Mouse (Mus musculus) limb, embryonic 14.5 days (tissue): ENCODE data around the gene Ank2. TPM values are rescaled to one million over a fixed set of nuclear protein-coding genes. Genes with fewer than 3 reads are reported as not detected.

ENCODE experiments used
- ATAC-seq: fragments of 200-750 bp; cut with Nextera tagmentation; 2 replicates; pipeline ENCODE4 v1.8.0; 2017; ENCODE audit warnings: low read depth, moderate number of reproducible peaks, moderate TSS enrichment; ENCODE audit not compliant: low FRiP score
- DNase-seq: peaks from one replicate; pipeline ENCODE4 v3.0.0-alpha.2; 2015; ENCODE audit warnings: low spot score
- H3K27ac ChIP-seq: fragments of 300-500 bp; sonication (generic); replicated peaks from 2 replicates; pipeline ENCODE4 v1.5.1; 2014; ENCODE audit warnings: low read depth, mild to moderate bottlenecking, low read length, moderate library complexity, mixed read lengths
- H3K27me3 ChIP-seq: fragments of 300-500 bp; sonication (generic); 2 replicates; pipeline ENCODE4 v1.6.1; 2014; ENCODE audit warnings: low read length, mixed read lengths; ENCODE audit not compliant: control insufficient read depth, insufficient read depth
- H3K36me3 ChIP-seq: fragments of 300-500 bp; sonication (generic); 2 replicates; pipeline ENCODE4 v1.6.1; 2014; ENCODE audit warnings: mild to moderate bottlenecking, low read length, moderate library complexity, mixed read lengths; ENCODE audit not compliant: control insufficient read depth, insufficient read depth
- H3K4me1 ChIP-seq: fragments of 300-500 bp; sonication (generic); 2 replicates; pipeline ENCODE4 v1.6.1; 2014; ENCODE audit warnings: antibody characterized with exemption, low read length, mixed read lengths; ENCODE audit not compliant: control insufficient read depth, insufficient read depth
- H3K4me2 ChIP-seq: fragments of 300-500 bp; sonication (generic); replicated peaks from 2 replicates; pipeline ENCODE4 v1.6.1; 2014; ENCODE audit warnings: low read depth, mild to moderate bottlenecking, low read length, moderate library complexity; ENCODE audit not compliant: severe bottlenecking
- H3K4me3 ChIP-seq: fragments of 300-500 bp; sonication (generic); replicated peaks from 2 replicates; pipeline ENCODE4 v1.5.1; 2014; ENCODE audit warnings: low read length
- H3K9ac ChIP-seq: fragments of 300-500 bp; sonication (generic); 2 replicates; pipeline ENCODE4 v1.6.1; 2014; ENCODE audit warnings: mild to moderate bottlenecking, low read depth, low read length, moderate library complexity; ENCODE audit not compliant: severe bottlenecking
- H3K9me3 ChIP-seq: fragments of 300-500 bp; sonication (generic); 2 replicates; pipeline ENCODE4 v1.6.1; 2016; ENCODE audit warnings: low read length; ENCODE audit not compliant: control insufficient read depth
- POLR2A ChIP-seq: fragments of 200-500 bp; IDR thresholded peaks from 2 replicates; pipeline ENCODE4 v1.8.0; 2012; ENCODE audit warnings: inconsistent platforms, mild to moderate bottlenecking, moderate library complexity, borderline replicate concordance; ENCODE audit not compliant: insufficient read depth, insufficient read length; ENCODE audit errors: extremely low read depth
- WGBS: fragments of 180-500 bp; shearing (Covaris S2); extraction: QIAGEN DNeasy Blood & Tissue Kit; methylation state at CpG from one replicate; pipeline ENCODE4 v1.1.7; 2014; 5-methylcytosine and 5-hydroxymethylcytosine counted together
- polyA plus RNA-seq, 2 experiments: library from polyadenylated mRNA; depleted of rRNA in 1 of 2; stranded (reverse) in 1 of 2; unstranded in 1 of 2; fragments of >200 nt; fragmentation: Nextera tagmentation in 1 of 2; extraction: Ambion mirVana in 1 of 2; gene quantifications; 2 replicates each; pipeline versions ENCODE4 v1.2.1 to v1.2.3; 2012 to 2014

Ank2 gene
- polyA plus RNA-seq, 2 experiments = 33.0 to 41.6 TPM

GRCm38 (mm10) chr3:127428527-127428926 is 70.6 kb downstream of the Ank2 start:
- WGBS = 93% methylated on average over 3 of the region's 3 CpGs
- ATAC-seq (no peak), DNase-seq (no peak)
- Histone ChIP-seq H3K36me3 (no peaks in the 10 kb centered on the region), H3K4me1 (no peaks in the 10 kb centered on the region), H3K4me2 (no peak overlapping the region), H3K9me3 (no peaks in the 10 kb centered on the region), H3K27me3 (no peaks in the 10 kb centered on the region), H3K4me3 (no peak overlapping the region), H3K27ac (no peak overlapping the region), H3K9ac (no peak overlapping the region)
- no peak for TF ChIP-seq POLR2A

- no peak for DNase-seq
- ATAC-seq = no peak
- Histone ChIP-seq H3K27ac (no peak overlapping the region), H3K4me2 (no peak overlapping the region), H3K9ac (no peak overlapping the region), H3K4me3 (no peak overlapping the region), H3K27me3 (no peaks in the 10 kb centered on the region), H3K4me1 (no peaks in the 10 kb centered on the region), H3K36me3 (no peaks in the 10 kb centered on the region), H3K9me3 (no peaks in the 10 kb centered on the region)
- TF ChIP-seq POLR2A = no peak
- 88% methylated on average over 4 of the region's 4 CpGs for WGBS
These were observed 82.2 kb downstream of the Ank2 start for GRCm38 (mm10) chr3:127416950-127417349.

- Histone ChIP-seq H3K27me3 (no peaks in the 10 kb centered on the region), H3K9ac (no peak overlapping the region), H3K4me3 (no peak overlapping the region), H3K4me2 (no peak overlapping the region), H3K9me3 (no peaks in the 10 kb centered on the region), H3K27ac (no peak overlapping the region), H3K36me3 (no peaks in the 10 kb centered on the region), H3K4me1 (no peaks in the 10 kb centered on the region)
- DNase-seq (no peak), ATAC-seq (no peak)
- 41% methylated on average over 1 of the region's 1 CpGs for WGBS
- no peak for TF ChIP-seq POLR2A
These were observed 84.7 kb downstream of the Ank2 start for GRCm38 (mm10) chr3:127414438-127414837.

GRCm38 (mm10) chr3:127408684-127409550 is 90.2 kb downstream of the Ank2 start:
- Histone ChIP-seq H3K9me3 (no peaks in the 10 kb centered on the region), H3K4me1 (peaks cover 10% of the 10 kb centered on the region; the same call in 1 of the 2 replicates), H3K27ac (peak overlapping the region; percentile 72), H3K4me3 (peak overlapping the region; percentile 52), H3K27me3 (no peaks in the 10 kb centered on the region), H3K9ac (peak overlapping the region; percentile 76), H3K4me2 (peak overlapping the region; percentile 78), H3K36me3 (no peaks in the 10 kb centered on the region)
- peak; percentile 79 for DNase-seq
- peak; percentile 96 for ATAC-seq
- peak; percentile 69; the same call in 1 of the 2 replicates for TF ChIP-seq POLR2A
- 14% methylated on average over 23 of the region's 23 CpGs for whole genome bisulfite sequencing

GRCm38 (mm10) chr3:127407868-127408574 is 91.1 kb downstream of the Ank2 start:
- DNase-seq (no peak), ATAC-seq (no peak)
- H3K9ac ChIP-seq = peak overlapping the region; percentile 76
- no peak for TF ChIP-seq POLR2A
- H3K27me3 ChIP-seq = no peaks in the 10 kb centered on the region
- WGBS = 9% methylated on average over 9 of the region's 9 CpGs
- H3K27ac ChIP-seq = peak overlapping the region; percentile 72
- peak overlapping the region; percentile 52 for H3K4me3 ChIP-seq
- H3K9me3 ChIP-seq = no peaks in the 10 kb centered on the region
- no peaks in the 10 kb centered on the region for H3K36me3 ChIP-seq
- H3K4me1 ChIP-seq = peaks cover 10% of the 10 kb centered on the region; the same call in 1 of the 2 replicates
- peak overlapping the region; percentile 78 for H3K4me2 ChIP-seq
